Mouse (Mus musculus) G1E (cell line): ENCODE measurements around the gene Mrpl9.

Source experiments
- CTCF ChIP-seq: IDR thresholded peaks from 2 replicates; pipeline ENCODE4 v1.5.1; 2012; ENCODE audit warnings: low read depth, low read length, inconsistent platforms, mixed read lengths
- GATA1 ChIP-seq: IDR thresholded peaks from 2 replicates; pipeline ENCODE4 v1.6.1; 2012; ENCODE audit warnings: borderline replicate concordance, low read length, inconsistent platforms, mixed read lengths
- TAL1 ChIP-seq: conservative IDR thresholded peaks from 2 replicates; pipeline ENCODE4 v1.6.1; 2012; ENCODE audit warnings: low read depth, low read length, inconsistent platforms, mixed read lengths

DNA sequence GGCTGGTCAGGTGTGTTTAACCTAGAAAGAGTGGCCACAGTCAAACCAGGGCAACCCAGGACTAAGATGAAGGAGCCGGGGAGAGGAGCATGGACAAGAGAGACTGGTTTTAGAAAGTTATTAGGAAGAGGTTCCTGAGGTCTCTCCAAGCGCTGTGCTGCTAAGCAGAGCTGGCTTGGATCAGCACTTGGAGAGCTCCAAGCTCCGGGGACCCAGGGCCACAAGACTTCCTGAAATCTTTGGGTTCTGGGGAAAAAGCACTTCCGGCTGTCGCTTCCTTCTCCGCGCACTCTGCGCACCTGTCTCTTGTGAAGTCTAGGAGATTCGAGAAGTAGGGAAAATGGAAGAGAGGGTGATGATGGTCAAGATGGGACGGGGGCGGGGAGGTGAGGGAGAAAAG lies 36.4 kb downstream of the Mrpl9 start:
- TF ChIP-seq TAL1 (no peak), CTCF (no peak), GATA1 (no peak)
